Mouse (Mus musculus) kidney, postnatal 14 days (tissue): ENCODE measurements at regions not wholly inside any gene's neighbourhood (a gene's known extent, or its start where the extent isn't known, plus 50 kb on each side); places are given as distances from the start of the nearest gene placed in this dataset.
"Not testable (repeated sequence)": the region's sequence is repeated elsewhere in the genome, so short reads cannot be mapped to it uniquely, and the experiment has no call there.

Experiments
- DNase-seq: peaks from one replicate; pipeline ENCODE4 v3.0.0; 2022; ENCODE audit warnings: mixed read lengths

DNA sequence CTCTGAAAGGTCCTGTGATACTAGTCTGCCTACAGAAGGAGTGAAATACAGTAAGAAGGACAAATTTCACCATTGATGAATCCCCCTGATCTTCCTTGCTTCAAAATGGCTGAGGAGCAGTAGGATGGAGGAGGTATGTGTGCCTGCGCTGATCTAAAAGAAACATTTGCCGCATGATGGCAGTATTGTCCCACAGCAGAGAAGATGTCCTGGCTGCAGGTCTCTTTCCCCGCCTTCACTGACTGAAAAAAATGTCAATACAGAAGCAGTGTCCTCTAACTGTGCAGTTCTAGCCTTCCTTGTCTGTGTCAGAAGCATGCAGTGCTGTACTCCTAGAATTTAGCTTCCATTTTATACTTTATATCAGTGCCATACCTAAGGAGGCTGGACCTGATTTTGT is 172.0 kb upstream of the Olfr1324 start:
- not testable (repeated sequence) for DNase-seq

DNA sequence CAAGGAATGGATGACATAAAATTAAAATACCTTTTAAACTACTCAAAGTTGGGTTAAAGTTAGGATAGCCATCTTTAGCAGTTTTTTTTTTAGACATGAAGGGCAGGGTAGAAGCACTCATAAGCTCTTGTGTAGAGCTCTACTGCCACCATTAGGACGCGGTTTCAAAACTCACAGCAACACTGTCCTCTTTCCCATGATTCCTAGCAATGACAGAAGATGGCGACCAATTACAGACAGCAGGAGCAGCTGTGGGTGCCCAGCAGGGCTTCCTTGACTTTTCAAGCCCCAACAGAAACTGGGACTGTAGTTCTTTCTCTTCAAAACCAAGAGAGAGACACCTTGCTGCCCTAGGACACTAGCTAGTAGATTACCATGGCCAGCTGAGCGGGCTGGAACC is 171.5 kb upstream of the Olfr1324 start:
- DNase-seq, result no peak

DNA sequence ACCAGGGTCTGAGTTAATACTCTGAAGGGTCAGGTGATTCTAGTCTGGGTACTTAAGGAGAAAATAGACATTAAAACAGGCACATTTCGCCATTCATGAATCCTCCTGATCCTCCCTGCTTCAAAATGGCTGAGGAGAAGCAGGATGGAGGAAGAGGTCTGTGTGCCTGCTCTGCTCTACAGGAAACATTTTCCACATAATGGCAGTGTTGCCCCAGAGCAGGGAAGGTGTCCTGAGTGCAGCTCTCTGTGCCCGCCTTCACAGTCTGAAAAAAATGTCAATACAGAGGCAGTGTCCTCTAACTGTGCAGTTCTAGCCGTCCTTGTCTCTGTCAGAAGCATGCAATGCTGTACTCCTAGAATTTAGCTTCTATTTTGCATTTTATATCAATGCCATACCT is 169.3 kb upstream of the Olfr1324 start:
- DNase-seq, result not testable (repeated sequence)

DNA sequence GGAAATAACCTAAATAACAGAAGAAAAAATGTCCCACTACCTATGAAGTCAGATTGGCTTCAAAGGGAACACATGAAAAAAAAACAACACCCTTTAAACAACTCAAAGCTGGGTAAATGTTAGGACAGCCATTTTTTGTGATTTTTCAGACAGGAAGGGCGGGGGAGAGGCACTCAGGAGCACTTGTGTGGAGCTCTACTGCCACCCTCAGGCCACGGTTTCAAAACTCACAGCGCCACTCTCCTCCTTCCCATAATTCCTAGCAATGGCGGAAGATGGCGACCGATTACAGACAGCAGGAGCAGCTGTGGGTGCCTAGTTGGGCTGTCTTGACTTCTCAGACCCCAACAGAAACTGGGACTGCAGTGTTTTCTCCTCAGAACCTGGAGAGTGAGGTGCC is 168.8 kb upstream of the Olfr1324 start:
- DNase-seq, result no peak

DNA sequence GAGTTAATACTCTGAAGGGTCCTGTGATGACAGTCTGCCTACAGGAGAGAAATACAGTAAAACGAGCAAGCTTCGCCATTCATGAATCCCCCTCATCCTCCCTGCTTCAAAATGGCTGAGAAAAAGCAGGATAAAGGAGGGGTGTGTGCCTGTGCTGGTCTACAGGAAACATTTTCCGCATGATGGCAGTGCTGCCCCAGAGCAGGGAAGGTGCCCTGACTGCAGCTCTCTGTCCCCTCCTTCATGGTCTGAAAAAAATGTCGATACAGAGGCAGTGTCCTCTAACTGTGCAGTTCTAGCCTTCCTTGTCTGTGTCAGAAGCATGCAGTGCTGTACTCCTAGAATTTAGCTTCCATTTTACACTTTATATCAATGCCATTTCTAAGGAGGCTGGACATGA is 166.7 kb upstream of the Olfr1324 start:
- DNase-seq, result not testable (repeated sequence)

DNA sequence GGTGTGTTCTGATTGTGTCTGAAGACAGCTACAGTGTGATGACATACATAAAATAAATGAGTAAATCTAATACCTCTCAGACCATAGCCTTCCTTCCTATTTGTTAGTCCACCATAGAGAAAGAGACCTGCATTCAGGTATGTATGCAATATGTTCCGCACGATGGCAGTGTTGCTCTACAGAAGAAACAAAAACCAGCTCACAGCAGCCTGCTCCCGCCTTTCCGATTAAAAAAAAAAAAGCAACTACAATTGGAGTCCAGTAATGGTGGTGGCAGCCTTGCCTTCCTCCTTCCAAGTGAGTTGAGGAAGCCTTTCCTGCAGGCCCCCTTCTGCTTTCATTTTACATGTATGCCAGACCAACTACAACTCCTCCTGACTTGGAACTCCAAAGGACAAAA is 163.2 kb upstream of the Olfr1324 start:
- no peak for DNase-seq

DNA sequence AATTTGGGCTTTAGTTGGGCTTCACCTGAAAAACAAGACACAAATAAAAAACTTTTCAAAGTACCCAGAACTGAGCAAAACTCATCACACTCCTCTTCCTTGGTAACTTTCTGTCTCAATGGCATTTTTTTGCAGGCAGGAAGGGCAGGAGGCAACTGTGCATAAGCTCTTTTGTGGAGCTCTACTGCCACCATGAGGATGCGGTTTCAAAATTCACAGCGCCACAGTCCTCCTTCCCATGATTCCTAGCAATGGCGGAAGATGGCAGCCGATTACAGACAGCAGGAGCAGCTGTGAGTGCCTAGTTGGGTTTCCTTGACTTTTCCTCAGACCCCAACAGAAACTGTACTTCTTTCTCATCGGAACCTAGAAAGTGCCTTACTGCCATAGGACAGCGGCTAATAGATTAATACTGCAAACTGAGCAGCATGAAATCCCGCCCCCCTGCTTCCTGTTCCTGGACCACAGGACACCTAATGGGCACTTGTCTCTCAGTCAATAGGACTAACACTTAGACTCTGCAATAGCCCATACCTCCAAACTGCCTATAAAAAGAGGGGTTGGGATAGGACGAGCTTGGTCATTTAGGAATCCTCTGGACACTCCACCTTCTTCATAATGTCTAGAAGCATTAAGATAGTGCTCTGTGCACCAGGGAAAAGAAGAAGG is 162.5 kb upstream of the Olfr1324 start:
- no peak for DNase-seq

DNA sequence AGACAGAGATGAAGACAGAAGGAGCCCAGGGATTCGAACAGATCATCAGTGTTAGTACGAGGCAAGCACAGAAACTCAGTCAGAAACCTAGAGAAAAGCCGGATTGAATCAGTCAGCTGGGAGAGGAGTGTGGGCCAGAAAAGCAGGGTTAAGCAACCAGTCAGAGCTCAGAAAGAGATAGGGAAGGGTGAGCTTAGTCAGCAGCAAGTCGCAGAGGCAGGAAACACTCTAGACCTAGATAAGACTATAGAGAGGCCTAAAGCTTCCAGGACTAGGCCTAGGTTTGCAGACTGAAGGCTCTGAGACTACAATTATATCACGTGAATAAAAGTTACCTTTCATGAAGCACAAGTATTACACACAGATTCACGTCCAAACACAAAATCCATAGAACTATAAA is 160.6 kb upstream of the Olfr1324 start:
- DNase-seq, result no peak

DNA sequence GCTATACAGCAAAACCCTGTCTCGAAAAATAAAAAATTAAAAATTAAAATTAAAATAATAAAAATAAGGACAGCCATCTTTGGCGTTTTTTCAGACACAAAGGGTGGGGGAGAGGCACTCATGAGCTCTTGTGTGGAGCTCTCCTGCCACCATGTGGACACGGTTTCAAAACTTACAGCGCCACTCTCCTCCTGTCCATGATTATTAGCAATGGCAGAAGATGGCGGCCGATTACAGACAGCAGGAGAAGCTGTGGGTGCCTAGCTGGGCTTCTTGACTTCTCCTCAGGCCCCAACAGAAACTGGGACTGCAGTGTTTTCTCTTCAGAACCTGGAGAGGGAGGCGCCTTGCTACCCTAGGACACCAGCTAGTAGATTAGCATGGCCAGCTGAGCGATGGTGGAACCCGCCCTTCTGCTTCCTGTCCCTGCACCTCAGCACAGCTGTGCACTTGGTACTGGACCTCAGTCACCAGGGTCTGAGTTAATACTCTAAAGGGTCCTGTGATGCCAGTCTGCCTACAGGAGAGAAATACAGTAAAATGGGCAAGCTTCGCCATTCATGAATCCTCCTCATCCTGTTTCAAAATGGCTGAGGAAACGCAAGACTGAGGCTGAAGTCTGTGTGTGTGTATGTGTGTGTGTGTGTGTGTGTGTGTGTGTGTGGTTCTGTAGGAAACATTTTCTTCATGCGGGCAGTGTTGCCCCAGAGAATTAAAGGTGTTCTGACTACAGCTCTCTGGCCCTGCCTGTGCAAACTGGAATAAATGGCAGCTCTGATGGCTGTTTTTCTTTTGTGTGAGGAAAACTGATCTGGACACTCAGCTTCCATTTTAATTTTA is 155.7 kb upstream of the Olfr1324 start:
- no peak for DNase-seq

DNA sequence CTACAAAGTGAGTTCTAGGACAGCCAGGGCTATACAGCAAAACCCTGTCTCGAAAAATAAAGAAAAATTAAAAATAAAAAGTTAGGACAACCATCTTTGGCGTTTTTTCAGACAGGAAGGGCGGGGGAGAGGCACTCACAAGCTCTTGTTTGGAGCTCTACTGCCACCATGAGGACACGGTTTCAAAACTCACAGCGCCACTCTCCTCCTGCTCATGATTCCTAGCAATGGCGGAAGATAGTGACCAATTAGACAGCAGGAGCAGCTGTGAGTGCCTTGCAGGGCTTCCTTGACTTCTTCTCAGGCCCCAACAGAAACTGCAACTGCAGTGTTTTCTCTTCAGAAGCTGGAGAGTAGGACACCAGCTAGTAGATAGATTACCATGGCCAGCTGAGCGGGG is 151.9 kb upstream of the Olfr1324 start:
- no peak for DNase-seq

DNA sequence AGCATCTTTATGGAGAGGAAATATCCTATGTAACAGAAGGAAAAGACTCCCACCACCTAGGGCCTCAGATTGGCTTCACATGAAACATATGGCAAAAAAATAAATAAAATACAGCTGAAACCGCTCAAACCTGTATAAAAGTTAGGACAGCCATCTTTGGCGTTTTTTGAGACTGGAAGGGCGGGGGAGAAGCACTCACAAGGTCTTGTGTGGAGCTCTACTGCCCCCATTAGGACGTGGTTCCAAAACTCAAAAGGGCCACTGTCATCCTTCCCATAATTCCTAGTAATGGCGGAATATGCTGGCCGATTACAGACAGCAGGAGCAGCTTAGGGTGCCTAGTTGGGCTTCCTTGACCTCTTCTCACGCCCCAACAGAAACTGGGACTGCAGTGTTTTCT is 148.5 kb upstream of the Olfr1324 start:
- no peak for DNase-seq

DNA sequence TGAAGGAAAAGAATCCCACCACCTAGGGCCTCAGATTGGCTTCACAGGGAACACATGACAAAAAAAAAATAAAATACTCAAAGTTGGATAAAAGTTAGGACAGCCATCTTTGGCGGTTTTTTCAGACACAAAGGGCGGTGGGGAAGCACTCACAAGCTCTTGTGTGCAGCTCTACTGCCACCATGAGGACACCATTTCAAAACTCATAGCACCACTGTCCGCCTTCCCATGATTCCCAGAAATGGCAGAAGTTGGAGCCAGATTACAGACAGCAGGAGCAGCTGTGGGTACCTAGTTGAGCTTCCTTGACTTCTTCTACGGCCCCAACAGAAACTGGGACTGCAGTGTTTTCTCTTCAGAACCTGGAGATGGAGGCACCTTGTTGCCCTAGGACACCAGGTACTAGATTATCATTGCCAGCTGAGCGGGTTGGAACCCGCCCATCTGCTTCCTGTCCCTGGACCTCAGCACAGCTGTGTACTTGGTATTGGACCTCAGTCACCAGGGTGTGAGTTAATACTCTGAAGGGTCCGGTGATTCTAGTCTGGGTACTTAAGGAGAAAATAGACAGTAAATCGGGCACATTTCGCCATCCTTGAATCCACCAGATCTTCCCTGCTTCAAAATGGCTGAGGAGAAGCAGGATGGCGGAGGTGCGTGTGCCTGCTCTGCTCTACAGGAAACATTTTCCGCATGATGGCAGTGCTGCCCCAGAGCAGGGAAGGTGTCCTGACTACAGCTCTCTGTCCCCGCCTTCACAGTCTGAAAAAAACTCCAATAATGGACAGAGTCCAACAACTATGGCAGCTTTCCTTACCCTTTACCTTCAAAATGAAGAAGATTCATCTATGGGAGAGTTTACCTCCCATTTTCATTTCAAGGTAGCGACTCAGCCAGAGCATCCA is 144.1 kb upstream of the Olfr1324 start:
- not testable (repeated sequence) for DNase-seq

DNA sequence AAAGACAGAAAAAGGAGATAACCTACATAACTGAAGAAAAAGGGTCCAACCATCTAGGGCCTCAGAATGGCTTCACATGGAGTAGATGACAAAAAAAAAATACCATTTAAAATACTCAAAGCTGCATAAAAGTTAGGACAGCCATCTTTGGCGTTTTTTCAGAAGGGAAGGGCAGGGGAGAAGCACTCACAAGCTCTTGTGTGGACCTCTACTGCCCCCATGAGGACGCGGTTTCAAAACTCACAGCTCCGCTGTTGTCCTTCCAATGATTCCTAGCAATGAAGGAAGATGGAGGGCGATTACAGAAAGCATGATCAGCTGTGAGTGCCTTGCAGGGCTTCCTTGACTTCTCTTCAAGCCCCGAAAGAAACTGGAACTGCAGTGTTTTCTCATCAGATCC is 140.8 kb upstream of the Olfr1324 start:
- DNase-seq, result no peak

DNA sequence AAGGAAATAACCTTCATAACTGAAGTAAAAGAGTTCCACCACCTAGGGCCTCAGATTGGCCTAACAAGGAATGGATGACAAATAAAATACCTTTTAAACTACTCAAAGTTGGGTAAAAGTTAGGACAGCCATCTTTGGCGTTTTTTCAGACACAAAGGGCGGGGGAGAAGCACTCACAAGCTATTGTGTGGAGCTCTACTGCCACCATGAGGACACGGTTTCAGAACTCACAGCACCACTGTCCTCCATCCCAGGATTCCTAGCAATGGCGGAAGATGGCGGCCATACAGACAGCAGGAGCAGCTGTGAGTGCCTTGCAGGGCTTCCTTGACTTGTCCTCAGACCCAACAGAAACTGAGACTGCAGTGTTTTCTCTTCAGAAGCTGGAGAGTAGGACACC is 138.0 kb upstream of the Olfr1324 start:
- no peak for DNase-seq

DNA sequence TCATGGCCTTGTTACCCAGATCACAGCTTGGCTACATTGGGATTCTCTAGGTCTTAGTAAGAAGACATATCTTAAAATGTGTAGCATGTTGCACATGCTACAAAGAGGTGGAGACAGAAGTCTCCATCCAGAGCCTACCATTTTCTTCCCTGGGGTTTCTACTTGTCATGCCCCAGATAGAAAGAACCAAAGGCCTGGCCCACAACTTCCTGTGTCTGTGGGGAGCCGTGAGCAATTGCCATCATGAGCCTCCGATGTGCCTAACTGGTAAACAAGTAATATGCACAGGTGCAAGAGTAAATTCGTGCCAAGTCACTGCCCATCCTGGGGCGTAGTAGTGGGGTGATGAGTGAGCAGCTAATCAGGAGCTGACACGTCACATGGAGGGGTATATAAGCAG is 136.7 kb upstream of the Olfr1324 start:
- DNase-seq, result not testable (repeated sequence)

DNA sequence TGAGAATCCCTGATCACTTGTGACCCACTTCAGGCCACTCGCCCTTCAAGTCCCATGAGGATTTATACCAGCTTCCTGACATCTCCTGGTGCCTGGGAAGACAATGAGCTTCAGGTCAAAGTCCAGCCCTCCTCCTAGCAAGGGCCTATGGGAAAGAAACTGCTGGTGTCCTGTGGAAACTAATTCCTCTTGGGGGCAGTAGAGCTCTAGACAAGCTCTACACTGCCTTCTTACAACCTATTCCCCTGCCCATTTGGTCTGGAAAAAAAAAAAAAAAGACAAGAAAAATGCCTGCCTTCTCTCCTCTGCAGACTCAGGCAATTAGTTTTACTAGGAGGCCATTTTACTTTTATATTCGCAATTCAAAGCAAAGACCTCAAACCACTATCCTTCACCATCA is 132.6 kb upstream of the Olfr1324 start:
- DNase-seq, result no peak

DNA sequence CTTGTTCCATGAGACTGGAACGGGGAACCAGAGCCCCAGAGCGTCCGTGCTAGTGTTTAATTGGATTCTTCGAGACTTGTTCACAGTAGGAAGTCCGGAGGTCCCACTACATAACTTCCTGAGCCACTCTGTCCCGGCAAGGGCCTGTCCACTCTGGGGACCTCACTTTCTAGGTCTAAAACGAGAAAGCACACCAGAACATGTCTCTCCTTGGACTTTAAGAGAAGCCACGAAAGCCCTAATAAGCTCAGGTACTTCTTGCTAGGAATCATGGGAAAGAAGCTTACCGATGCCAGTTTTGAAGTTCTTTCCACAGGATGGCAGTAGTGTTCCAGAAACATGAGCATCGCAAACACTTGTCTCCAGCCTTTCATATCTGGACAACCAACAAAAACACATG is 122.0 kb upstream of the Olfr1324 start:
- DNase-seq, result no peak

DNA sequence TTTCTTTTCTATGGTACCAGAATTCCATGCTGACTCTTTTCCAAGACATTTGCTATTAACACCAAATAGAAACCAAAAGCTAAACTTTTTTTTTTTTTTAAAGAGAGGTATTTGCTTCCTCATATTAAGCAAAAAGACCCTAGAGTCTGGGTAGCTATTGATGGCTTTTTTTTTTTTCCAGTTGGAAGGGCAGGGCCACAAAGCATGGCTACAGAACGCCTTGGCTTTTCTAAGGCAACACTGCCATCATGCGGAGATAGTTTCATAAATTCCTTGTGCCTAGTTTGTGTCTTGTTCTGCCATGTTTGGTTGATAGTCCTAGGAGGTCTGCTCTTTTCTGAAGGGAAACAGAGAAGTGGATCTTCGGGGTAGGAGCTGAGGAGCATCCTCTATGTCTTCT is 121.4 kb upstream of the Olfr1324 start:
- no peak for DNase-seq

DNA sequence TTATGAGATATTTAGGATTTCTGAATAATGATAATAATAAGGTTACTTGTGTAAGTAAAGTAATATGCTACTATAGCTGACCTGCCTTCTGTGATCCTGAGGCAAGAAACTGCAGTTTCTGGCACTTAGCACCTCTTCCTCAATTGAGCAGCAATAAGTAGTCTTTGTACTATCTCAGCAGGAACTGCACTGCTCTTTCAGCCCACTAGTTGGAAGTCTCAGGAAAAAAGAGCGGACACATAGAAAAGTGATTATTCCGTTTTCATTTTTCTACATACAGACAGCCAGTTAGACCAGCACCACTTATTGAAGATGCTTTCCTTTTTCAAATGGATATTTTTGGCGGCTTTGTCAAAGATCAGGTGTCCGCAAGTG is 109.5 kb upstream of the Olfr1324 start:
- DNase-seq, result not testable (repeated sequence)

DNA sequence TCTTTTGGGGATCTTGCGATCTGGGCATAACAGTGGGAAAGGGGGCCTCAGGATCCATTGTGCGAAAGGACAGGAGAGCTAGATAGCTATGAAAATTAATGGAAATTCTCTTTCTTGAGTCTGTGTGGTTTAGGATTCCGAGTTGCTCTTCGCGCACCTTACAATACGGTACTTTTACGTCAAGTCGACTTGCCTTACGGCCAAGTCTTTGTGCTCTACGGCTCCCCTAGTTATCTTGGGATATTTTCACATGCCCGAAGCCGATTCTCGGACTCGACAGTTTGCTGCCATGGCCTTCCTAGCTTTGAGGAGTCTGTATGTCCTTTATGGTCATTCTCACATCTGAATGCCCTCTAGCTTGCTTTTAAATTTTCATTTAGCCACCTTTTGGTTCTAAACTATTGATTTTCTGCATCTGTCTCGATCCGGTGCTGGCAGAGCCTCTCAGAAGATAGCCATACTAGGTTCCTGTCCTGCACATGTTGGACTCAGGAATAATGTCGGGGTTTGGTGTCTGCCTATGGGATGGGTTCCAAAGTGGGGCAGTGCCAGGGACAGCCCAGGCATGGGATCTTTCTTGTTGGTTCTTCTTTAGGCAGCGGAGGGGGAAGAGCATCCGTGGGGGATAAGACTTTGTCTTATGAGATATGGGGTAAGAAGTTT is 109.0 kb upstream of the Olfr1324 start:
- DNase-seq, result peak; percentile 81

DNA sequence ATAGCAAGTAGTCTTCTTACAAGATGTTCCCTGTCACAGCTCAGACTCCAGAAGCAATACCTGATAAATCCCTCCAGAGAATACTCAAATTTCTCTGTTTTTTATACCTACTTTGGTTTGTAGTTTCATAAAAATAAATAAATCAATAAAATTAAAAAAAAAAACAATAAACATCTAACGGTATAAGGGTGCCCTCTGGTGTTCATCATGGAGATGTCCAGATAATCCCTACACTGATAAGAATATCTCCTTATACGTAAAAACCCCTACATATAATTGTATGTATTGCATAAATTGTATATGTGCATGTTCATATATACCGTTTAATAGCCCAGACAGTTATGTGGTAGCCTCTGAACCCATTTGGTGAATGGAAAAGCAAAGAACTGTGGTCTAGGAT is 75.7 kb upstream of the Olfr1324 start:
- no peak for DNase-seq

DNA sequence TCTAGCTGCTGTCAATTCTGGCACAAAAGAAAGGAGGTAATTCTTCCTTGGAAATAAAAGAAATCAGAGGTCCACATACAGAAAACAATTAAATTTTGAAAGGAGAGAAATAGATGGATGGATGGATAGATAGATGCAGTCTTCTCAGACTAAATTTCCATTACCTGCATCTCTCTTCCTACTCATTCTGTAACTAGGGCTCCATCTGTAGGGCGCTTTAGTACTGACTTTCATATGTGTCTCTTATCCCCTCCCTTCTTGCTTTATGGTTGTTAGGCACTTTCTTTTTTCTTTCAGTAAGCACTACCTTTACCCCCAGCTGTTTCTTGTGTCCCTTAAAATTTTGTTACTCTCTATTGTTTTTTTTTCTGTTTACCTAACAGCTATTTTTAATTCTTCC is 72.9 kb upstream of the Olfr1324 start:
- no peak for DNase-seq

DNA sequence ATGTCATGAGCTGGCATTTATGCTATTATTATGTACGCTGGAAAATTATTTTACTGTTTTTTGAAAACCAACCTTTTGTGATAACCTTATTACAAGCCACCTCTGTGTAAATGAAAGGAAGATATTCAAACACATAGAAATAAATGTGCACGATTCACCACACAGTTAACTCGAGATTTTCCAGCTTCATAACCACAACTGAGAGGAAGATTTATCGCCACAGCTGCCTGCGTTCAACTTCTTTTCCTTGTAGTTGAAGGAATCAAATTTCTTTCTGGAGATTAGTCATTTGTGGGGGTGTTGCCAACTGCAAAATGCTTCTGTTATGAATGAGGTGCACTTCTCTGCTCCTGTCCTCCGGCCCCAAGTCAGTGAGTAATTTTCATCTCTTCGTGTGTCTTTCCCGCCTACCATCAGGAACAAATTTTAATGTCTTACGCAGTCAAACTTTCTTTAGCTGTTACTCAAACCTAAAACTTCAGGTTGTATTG is 62.2 kb upstream of the Olfr1324 start:
- DNase-seq, result not testable (repeated sequence)
